Mouse (Mus musculus) thymus, adult 2 months (tissue): ENCODE measurements around the gene Csf1.

ENCODE experiments used
- CTCF ChIP-seq: fragments of 200-500 bp; IDR thresholded peaks from 2 replicates; pipeline ENCODE4 v1.5.1; 2012; ENCODE audit warnings: mild to moderate bottlenecking, control low read depth, low read length, moderate library complexity, borderline replicate concordance; ENCODE audit not compliant: control insufficient read depth, poor library complexity, insufficient read depth; ENCODE audit errors: extremely low read depth
- POLR2A ChIP-seq: fragments of 200-500 bp; IDR thresholded peaks from 2 replicates; pipeline ENCODE4 v1.6.1; 2012; ENCODE audit warnings: mild to moderate bottlenecking, low read length, control low read depth, moderate library complexity; ENCODE audit not compliant: control insufficient read depth, poor library complexity, insufficient read depth; ENCODE audit errors: extremely low read depth

DNA sequence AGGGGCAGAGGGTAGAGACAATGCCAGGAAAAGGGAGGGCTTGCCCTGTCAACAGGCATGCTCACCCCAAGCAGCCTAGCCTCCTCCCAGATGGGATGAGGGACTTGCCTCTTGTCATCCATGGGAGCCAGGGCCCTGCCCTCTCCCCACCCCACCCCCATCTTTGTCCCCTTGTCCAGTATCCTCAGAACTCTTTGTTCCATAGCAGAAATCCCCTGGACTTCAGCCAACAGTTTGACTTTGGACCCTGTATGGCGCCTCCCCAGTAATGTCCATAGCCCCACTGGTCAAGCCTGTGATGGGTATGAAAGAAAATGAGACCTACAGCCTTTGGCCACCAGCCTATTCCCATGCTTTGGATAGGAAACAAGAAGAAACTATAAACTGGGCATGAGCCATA, 16.6 kb downstream of the Csf1 start:
- no peak for TF ChIP-seq CTCF
- no peak for TF ChIP-seq POLR2A
